Mouse (Mus musculus) heart, postnatal 0 days (tissue): Measurements from ENCODE around the gene Clrn3.

Experiments
- CTCF ChIP-seq: IDR thresholded peaks from 2 replicates; pipeline ENCODE4 v1.5.1; 2016; ENCODE audit warnings: antibody characterized with exemption, control low read depth, low read depth
- EP300 ChIP-seq: IDR thresholded peaks from 2 replicates; pipeline ENCODE4 v1.6.1; 2016; ENCODE audit warnings: antibody characterized with exemption, low read depth

- TF ChIP-seq CTCF (no peak), EP300 (no peak)
These were observed 59.8 kb downstream of the Clrn3 start for GRCm38 (mm10) chr7:135468631-135469030.
